Mouse (Mus musculus) E14TG2a.4 (cell line): ENCODE data around the gene Plekha7.

ENCODE experiments used
- H3K27me3 ChIP-seq: 2 replicates; pipeline ENCODE4 v1.6.1; 2014; ENCODE audit warnings: low read length, control low read depth; ENCODE audit not compliant: insufficient read depth
- H3K36me3 ChIP-seq: 2 replicates; pipeline ENCODE4 v1.6.1; 2014; ENCODE audit warnings: low read length, control low read depth; ENCODE audit not compliant: insufficient read depth
- H3K4me1 ChIP-seq: replicated peaks from 2 replicates; pipeline ENCODE4 v1.6.1; 2014; ENCODE audit warnings: low read depth, low read length, control low read depth
- H3K4me3 ChIP-seq: replicated peaks from 2 replicates; pipeline ENCODE4 v1.5.1; 2014; ENCODE audit warnings: mild to moderate bottlenecking, low read length
- H3K9me3 ChIP-seq: 2 replicates; pipeline ENCODE4 v1.6.1; 2014; ENCODE audit warnings: low read length, control low read depth
- CTCF ChIP-seq: conservative IDR thresholded peaks from 2 replicates; pipeline ENCODE4 v1.5.1; 2014; ENCODE audit warnings: low read length
- NANOG ChIP-seq: IDR thresholded peaks from 2 replicates; pipeline ENCODE4 v1.6.1; 2014; ENCODE audit warnings: borderline replicate concordance, low read length, mixed read lengths
- POU5F1 ChIP-seq: IDR thresholded peaks from 2 replicates; pipeline ENCODE4 v1.6.1; 2014; ENCODE audit warnings: low read length, borderline replicate concordance

Plekha7 gene

DNA sequence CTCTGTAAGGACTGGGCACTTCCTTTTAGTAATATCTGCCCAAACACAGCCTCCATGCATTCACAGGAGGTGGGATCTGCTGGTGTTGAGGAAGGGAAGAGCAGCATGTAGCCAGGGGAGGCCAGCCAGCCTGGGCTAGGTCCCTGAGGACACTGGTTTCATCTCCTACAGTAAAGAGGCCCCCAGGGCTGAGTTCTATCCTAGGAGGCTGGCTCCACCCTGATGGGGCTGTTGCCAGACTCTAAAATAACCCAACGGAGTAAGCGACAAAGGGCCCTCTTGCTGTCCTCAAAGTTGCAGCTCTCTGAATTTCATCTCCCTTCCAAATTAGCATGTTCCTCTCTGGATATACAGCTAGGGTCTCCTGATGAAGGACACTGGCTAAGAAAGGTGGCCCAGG lies 83.6 kb downstream of the Plekha7 start:
- Histone ChIP-seq H3K27me3 (no peaks in the 10 kb centered on the region), H3K36me3 (no peaks in the 10 kb centered on the region; the same call in 1 of the 2 replicates), H3K9me3 (no peaks in the 10 kb centered on the region), H3K4me3 (no peak overlapping the region), H3K4me1 (peaks cover 88% of the 10 kb centered on the region)
- no peak for TF ChIP-seq NANOG
- TF ChIP-seq CTCF, result no peak
- TF ChIP-seq POU5F1, result no peak

DNA sequence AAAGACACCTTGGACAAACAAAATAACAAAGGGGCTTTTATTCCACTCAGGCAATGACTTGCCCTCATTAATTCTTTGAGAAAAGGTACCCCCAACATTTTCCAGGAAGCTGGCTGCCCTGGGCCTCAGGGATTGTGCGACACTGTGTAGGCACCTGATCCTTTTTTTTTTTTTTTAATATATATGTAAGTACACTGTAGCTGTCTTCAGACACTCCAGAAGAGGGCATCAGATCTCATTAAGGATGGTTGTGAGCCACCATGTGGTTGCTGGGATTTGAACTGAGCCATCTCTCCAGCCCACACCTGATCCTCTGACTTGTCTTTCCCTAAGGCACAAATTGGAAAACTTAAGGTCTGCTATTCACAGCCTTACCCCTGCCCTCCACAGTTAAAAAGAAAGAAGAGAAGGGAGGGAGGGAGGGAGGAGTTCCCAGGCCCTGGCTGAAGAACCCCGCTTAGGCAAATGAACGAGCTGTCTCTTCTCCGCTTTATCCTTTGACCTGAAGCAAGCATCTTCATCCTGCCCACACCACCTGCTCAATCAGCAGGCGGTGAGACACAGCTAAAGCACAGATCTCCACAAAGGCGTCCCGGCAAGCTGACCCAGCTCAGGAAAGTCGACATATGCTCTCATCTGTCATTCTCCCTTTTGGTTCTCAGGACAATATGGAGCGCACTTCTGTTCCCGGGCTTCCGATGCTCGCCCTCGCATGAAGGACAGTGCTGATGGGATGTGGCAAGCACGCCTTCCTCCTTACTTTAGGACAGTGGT lies 85.0 kb downstream of the Plekha7 start:
- H3K36me3 ChIP-seq, result peaks cover 6% of the 10 kb centered on the region
- H3K27me3 ChIP-seq, result no peaks in the 10 kb centered on the region
- H3K4me1 ChIP-seq, result peaks cover 93% of the 10 kb centered on the region
- H3K4me3 ChIP-seq, result no peak overlapping the region
- H3K9me3 ChIP-seq, result no peaks in the 10 kb centered on the region
- no peak for TF ChIP-seq NANOG
- TF ChIP-seq CTCF, result no peak
- TF ChIP-seq POU5F1, result no peak

DNA sequence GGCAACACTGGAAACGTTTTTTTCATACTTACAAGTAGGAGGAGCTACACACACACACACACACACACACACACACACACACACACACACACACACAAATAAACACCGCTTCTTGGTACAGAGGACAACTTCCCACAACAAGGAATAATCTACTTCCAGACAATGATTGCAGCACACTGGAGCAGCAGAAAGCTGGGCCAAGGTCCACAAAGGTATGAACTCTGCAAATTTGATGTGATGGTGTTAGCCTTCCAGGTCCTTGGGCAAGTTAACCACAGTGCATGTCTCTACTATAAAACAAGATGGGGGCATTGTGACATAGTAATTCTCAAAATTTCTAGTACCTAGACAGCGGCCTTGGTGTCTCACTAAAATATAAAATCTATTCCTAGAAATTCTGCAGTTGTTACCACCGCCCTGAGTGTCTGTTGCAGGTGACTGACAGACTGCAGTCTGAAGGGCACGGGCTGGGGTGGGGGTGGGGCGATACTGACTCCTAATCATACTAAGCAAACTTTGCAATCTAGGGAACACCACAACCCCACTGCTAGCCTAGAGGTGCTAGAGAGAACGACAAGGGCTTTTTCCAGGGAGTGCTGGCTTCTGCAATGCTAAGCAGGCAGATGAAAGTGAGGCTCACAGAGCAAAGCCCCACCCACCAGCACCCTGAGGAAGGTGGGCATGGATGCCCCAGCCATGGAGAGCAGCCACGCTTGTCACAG lies 85.7 kb downstream of the Plekha7 start:
- Histone ChIP-seq H3K9me3 (no peaks in the 10 kb centered on the region), H3K36me3 (peaks cover 8% of the 10 kb centered on the region), H3K4me1 (peaks cover 93% of the 10 kb centered on the region)

DNA sequence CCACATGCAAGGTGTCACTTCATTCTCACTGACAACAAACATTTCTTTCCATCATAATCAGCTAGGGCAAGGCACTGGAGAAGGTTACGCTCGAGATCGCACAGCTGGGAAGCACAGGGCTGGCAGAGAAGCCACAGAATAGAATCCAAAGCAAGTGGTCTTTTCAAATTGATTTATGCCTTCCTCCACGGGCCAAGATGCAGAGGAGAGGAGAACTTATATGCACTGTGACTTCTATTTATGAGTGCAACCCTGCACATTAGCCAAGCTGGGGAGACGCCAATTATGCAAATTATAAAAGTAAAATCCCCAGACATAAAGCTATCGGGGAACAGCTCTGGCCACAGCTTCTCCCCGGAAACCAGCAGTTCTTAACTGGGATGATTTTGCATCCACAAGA lies 86.3 kb downstream of the Plekha7 start:
- no peak overlapping the region for H3K4me3 ChIP-seq
- peaks cover 8% of the 10 kb centered on the region for H3K36me3 ChIP-seq
- no peaks in the 10 kb centered on the region for H3K27me3 ChIP-seq
- no peaks in the 10 kb centered on the region for H3K9me3 ChIP-seq
- TF ChIP-seq POU5F1 (no peak), NANOG (no peak), CTCF (no peak)
- peaks cover 93% of the 10 kb centered on the region for H3K4me1 ChIP-seq

More for the DNA sequence above, 85.7 kb downstream of the Plekha7 start:
- TF ChIP-seq NANOG (no peak), CTCF (no peak), POU5F1 (no peak)
- H3K27me3 ChIP-seq, result no peaks in the 10 kb centered on the region
- no peak overlapping the region for H3K4me3 ChIP-seq

DNA sequence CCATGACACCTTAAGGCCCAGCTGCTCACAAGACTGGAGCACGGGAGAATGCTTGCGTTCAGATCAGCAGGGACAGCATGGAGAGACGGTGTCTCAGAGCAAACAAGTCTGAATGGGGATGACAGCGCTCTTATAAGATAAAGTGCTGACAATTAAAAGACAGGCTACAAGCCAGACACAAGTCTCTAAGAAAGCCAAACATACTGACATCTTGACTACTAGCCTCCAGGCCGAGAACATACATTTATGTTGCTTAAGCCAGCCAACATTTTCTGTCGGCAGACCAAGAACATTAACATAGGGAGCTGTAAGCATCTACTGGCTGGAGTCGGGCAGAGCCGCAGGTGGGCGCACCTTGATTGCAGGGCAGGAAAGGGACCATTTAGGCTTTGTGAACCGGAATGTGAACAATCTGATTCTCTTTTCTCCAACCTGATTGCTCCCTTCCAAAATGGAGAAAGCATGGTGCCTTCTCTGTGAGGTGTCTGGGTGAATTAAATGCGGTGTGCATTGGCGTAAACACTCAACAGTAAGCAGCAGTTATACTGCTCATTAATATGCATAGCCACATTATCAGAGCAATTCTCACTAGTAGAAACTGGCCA lies 88.0 kb downstream of the Plekha7 start:
- Histone ChIP-seq H3K4me1 (peaks cover 90% of the 10 kb centered on the region), H3K9me3 (no peaks in the 10 kb centered on the region), H3K4me3 (no peak overlapping the region), H3K36me3 (peaks cover 17% of the 10 kb centered on the region), H3K27me3 (no peaks in the 10 kb centered on the region)
- peak; percentile 88 for TF ChIP-seq NANOG
- TF ChIP-seq POU5F1, result no peak

DNA sequence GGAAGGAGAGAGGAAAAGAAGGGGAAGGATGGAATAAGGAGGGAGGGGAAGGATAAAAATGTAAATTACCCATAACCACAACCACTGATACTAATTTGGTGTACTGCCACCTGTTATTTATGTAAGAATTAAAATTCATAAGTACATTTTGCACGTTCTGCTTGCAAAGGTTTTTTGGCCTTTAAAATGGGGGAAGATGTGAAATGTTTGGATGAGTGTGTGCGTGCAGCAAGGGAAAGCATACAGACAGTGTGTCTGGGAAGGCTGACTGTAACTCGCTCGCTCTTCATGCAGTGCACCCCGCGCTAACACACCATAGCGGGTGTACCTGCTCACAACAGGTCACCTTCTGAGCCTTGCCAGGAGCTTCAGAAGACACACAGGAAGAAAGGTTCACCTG lies 90.4 kb downstream of the Plekha7 start:
- no peaks in the 10 kb centered on the region for H3K9me3 ChIP-seq
- TF ChIP-seq NANOG, result no peak
- H3K36me3 ChIP-seq, result peaks cover 17% of the 10 kb centered on the region
- H3K4me1 ChIP-seq, result peaks cover 82% of the 10 kb centered on the region
- no peak overlapping the region for H3K4me3 ChIP-seq
- H3K27me3 ChIP-seq, result no peaks in the 10 kb centered on the region

DNA sequence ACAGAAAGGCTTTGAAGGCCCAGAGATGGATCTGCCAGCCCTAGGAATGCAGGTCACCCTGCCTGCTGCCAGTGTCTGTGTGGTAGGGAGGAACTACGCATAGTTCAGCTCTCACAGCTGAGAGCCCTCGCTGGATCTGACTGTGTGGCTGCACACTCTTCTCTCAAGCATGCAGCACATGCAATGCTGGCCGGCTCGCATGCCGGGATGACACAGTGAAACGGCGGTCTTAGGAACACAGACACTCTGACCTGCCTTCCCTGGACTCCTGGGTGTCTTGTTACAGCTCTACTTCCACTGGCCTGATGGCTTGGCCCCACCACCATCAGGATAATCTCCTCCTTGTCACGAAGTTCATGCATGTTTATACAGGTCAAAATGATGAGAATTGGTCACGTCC lies 96.3 kb downstream of the Plekha7 start:
- H3K27me3 ChIP-seq, result no peaks in the 10 kb centered on the region
- peaks cover 16% of the 10 kb centered on the region for H3K36me3 ChIP-seq
- H3K9me3 ChIP-seq, result no peaks in the 10 kb centered on the region
- TF ChIP-seq CTCF (no peak), NANOG (no peak), POU5F1 (no peak)
- peaks cover 76% of the 10 kb centered on the region for H3K4me1 ChIP-seq
- H3K4me3 ChIP-seq, result no peak overlapping the region

DNA sequence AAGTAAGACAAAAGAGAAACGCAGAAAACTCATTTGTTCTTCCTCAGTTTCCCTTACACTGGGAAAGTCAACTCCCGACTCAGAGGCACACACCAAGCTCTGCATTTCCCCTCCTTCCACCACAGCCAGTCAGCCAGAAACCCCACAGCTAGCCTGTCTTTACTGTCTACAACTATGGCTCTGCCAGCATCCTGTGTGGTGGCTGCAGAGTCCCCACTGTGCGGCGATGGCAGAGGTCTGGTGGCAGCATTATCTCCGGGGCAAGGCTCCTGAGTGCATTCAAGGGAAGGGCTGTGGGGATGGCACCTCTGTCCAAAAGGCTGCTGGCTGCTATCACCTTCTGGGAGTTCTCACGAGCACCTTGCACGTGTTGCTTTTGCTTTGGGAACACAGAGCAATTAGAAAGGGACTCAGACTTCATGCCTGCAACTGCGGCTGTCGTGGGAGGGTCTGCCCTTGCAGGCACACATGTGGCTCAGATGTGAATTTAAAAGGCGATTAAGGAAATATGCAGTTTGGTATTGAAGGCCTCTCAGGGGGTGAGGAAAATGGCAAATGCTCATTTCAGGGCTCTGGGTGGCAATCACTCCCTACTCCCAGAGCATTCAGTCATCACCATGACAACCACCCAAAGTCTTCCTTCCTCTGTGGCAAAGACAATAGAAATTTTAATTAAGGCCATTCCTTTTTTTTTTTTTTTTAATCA lies 98.1 kb downstream of the Plekha7 start:
- Histone ChIP-seq H3K27me3 (no peaks in the 10 kb centered on the region), H3K4me3 (no peak overlapping the region), H3K4me1 (peaks cover 76% of the 10 kb centered on the region), H3K9me3 (no peaks in the 10 kb centered on the region), H3K36me3 (peaks cover 8% of the 10 kb centered on the region)
- TF ChIP-seq NANOG, result no peak
- TF ChIP-seq CTCF, result no peak
- TF ChIP-seq POU5F1, result no peak
